Mouse (Mus musculus) stomach, postnatal 0 days (tissue): ENCODE measurements around the gene A430005L14Rik. TPM values are rescaled to one million over a fixed set of nuclear protein-coding genes. Genes with fewer than 3 reads are reported as not detected.

ENCODE experiments used
- ATAC-seq: fragments of 200-750 bp; cut with Nextera tagmentation; 2 replicates; pipeline ENCODE4 v1.8.0; 2017; ENCODE audit not compliant: low FRiP score, low TSS enrichment
- DNase-seq: peaks from one replicate; pipeline ENCODE4 v3.0.0-alpha.2; 2016; ENCODE audit warnings: low spot score
- H3K27ac ChIP-seq: fragments of 300-500 bp; sonication (generic); replicated peaks from 2 replicates; pipeline ENCODE4 v1.5.1; 2014; ENCODE audit warnings: mild to moderate bottlenecking, control low read depth
- H3K27me3 ChIP-seq: fragments of 300-500 bp; sonication (generic); 2 replicates; pipeline ENCODE4 v1.6.1; 2014; ENCODE audit warnings: low read length; ENCODE audit not compliant: control insufficient read depth, insufficient read depth
- H3K36me3 ChIP-seq: fragments of 300-500 bp; sonication (generic); 2 replicates; pipeline ENCODE4 v1.6.1; 2014; ENCODE audit warnings: low read length, mixed read lengths; ENCODE audit not compliant: control insufficient read depth, insufficient read depth
- H3K4me1 ChIP-seq: fragments of 300-500 bp; sonication (generic); replicated peaks from 2 replicates; pipeline ENCODE4 v1.6.1; 2014; ENCODE audit warnings: antibody characterized with exemption; ENCODE audit not compliant: control insufficient read depth, insufficient read depth
- H3K4me2 ChIP-seq: fragments of 300-500 bp; sonication (generic); replicated peaks from 2 replicates; pipeline ENCODE4 v1.6.1; 2014; ENCODE audit warnings: low read depth, mild to moderate bottlenecking, control low read depth, moderate library complexity
- H3K4me3 ChIP-seq: fragments of 300-500 bp; sonication (generic); 2 replicates; pipeline ENCODE4 v1.5.1; 2014; ENCODE audit warnings: low read depth, low read length, control low read depth
- H3K9ac ChIP-seq: fragments of 300-500 bp; sonication (generic); 2 replicates; pipeline ENCODE4 v1.6.1; 2014; ENCODE audit warnings: mild to moderate bottlenecking, low read length, control low read depth, mixed read lengths
- H3K9me3 ChIP-seq: fragments of 300-500 bp; sonication (generic); 2 replicates; pipeline ENCODE4 v1.6.1; 2016; ENCODE audit warnings: low read length; ENCODE audit not compliant: control insufficient read depth
- CTCF ChIP-seq: IDR thresholded peaks from 2 replicates; pipeline ENCODE4 v1.5.1; 2016; ENCODE audit warnings: antibody characterized with exemption, low read depth, mild to moderate bottlenecking, moderate library complexity
- EP300 ChIP-seq: optimal IDR thresholded peaks from 2 replicates; pipeline ENCODE3; 2016; ENCODE audit warnings: antibody characterized with exemption
- WGBS: fragments of 180-500 bp; shearing (Covaris S2); extraction: QIAGEN DNeasy Blood & Tissue Kit; methylation state at CpG from one replicate; pipeline ENCODE4 v1.1.7; 2014; 5-methylcytosine and 5-hydroxymethylcytosine counted together
- polyA plus RNA-seq: library from polyadenylated mRNA; unstranded; fragments of >200 nt; fragmentation: Nextera tagmentation; extraction: Ambion mirVana; gene quantifications from 2 replicates; pipeline ENCODE4 v1.2.1, GENCODE M21; 2015

A430005L14Rik gene
- polyA plus RNA-seq, 1 experiment from 2014 or later: 50.0 TPM

- Histone ChIP-seq H3K9me3 (no peaks in the 10 kb centered on the region), H3K27me3 (no peaks in the 10 kb centered on the region), H3K27ac (no peak overlapping the region), H3K4me3 (no peak overlapping the region), H3K36me3 (peaks cover 6% of the 10 kb centered on the region; the same call in 1 of the 2 replicates), H3K4me1 (no peaks in the 10 kb centered on the region), H3K4me2 (no peak overlapping the region), H3K9ac (no peak overlapping the region)
- TF ChIP-seq CTCF (no peak), EP300 (no peak)
- DNase-seq: no peak
- ATAC-seq: no peak
- WGBS: 88% methylated on average over 6 of the region's 6 CpGs
Observed at GRCm38 (mm10) chr4:154006264-154006663, 49.2 kb downstream of the A430005L14Rik start.

DNA sequence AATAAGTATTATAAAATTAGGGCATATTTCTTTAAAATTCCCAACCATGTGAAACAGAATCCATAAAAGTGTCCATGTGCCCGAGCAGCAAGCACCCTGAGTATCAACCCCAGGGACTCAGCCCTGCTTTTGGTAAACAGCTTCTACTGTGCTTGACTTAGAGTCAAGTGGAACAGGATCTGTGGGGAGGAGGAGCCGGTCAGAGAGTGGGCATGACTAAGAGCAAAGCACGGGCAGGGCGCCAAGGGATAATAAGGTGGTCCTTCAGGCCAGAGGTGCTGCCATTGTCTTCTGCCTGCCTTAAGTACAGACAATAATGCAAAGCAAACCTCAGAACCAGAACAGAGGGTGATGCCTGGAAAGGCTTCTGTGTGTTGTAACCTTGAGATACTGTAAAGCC, 50.7 kb downstream of the A430005L14Rik start:
- Histone ChIP-seq H3K27me3 (no peaks in the 10 kb centered on the region), H3K9ac (no peak overlapping the region), H3K4me2 (no peak overlapping the region), H3K27ac (no peak overlapping the region), H3K36me3 (peaks cover 6% of the 10 kb centered on the region; the same call in 1 of the 2 replicates), H3K4me1 (peaks cover 2% of the 10 kb centered on the region; the same call in 1 of the 2 replicates), H3K4me3 (no peak overlapping the region), H3K9me3 (no peaks in the 10 kb centered on the region)
- 63% methylated on average over 4 of the region's 4 CpGs for WGBS
- no peak for ATAC-seq
- no peak for DNase-seq
- no peak for TF ChIP-seq CTCF
- TF ChIP-seq EP300: no peak

- H3K36me3 ChIP-seq: peaks cover 9% of the 10 kb centered on the region
- peaks cover 5% of the 10 kb centered on the region; the same call in 1 of the 2 replicates for H3K4me1 ChIP-seq
- no peaks in the 10 kb centered on the region for H3K9me3 ChIP-seq
- ATAC-seq: peak; percentile 48; the same call in 1 of the 2 replicates
- TF ChIP-seq EP300 (no peak), CTCF (no peak)
- peak overlapping the region; percentile 96 for H3K4me2 ChIP-seq
- no peaks in the 10 kb centered on the region for H3K27me3 ChIP-seq
- 27% methylated on average over 13 of the region's 13 CpGs for WGBS
- no peak for DNase-seq
- H3K4me3 ChIP-seq: peak overlapping the region; percentile 99
- H3K27ac ChIP-seq: peak overlapping the region; percentile 76
- H3K9ac ChIP-seq: peak overlapping the region; percentile 96
Observed at GRCm38 (mm10) chr4:154010907-154011645, 54.0 kb downstream of the A430005L14Rik start.

Other genes starting within 250 kb of the A430005L14Rik start
- gene Dffb, start 17.9 kb downstream of the A430005L14Rik start, polyA plus RNA-seq: 5.8 and 6.0 TPM in 2 replicates
- gene Cep104, start 18.0 kb downstream of the A430005L14Rik start, polyA plus RNA-seq: 4.6 and 4.9 TPM in 2 replicates
- 10.6 and 12.5 TPM in 2 replicates for gene Lrrc47, start 54.5 kb downstream of the A430005L14Rik start, polyA plus RNA-seq
- gene Smim1, start 69.0 kb downstream of the A430005L14Rik start, polyA plus RNA-seq: 29.8 and 31.2 TPM in 2 replicates
- gene Ccdc27, start 85.4 kb downstream of the A430005L14Rik start, polyA plus RNA-seq: 0.07 TPM in 1 of 2 replicates, not detected in the other
- gene Trp73, start 183.0 kb downstream of the A430005L14Rik start, polyA plus RNA-seq: 1.0 and 1.3 TPM in 2 replicates
- gene Wrap73, start 185.1 kb downstream of the A430005L14Rik start, polyA plus RNA-seq: 17.3 and 19.9 TPM in 2 replicates
- gene Tprgl, start 203.4 kb downstream of the A430005L14Rik start, polyA plus RNA-seq: 165 and 170 TPM in 2 replicates
- gene Megf6, start 213.5 kb downstream of the A430005L14Rik start, polyA plus RNA-seq: 10.2 and 10.8 TPM in 2 replicates